Mouse (Mus musculus) megakaryocyte, embryonic 14.5 days (primary cell): Measurements from ENCODE around the gene Tfap2a.

ENCODE experiments used
- FLI1 ChIP-seq: IDR thresholded peaks from 2 replicates; pipeline ENCODE4 v1.6.1; 2012; ENCODE audit warnings: low read length, inconsistent platforms, mixed read lengths
- GATA1 ChIP-seq: IDR thresholded peaks from 3 replicates; pipeline ENCODE4 v1.6.1; 2012; ENCODE audit warnings: mixed read lengths, low read length, inconsistent platforms, borderline replicate concordance

DNA sequence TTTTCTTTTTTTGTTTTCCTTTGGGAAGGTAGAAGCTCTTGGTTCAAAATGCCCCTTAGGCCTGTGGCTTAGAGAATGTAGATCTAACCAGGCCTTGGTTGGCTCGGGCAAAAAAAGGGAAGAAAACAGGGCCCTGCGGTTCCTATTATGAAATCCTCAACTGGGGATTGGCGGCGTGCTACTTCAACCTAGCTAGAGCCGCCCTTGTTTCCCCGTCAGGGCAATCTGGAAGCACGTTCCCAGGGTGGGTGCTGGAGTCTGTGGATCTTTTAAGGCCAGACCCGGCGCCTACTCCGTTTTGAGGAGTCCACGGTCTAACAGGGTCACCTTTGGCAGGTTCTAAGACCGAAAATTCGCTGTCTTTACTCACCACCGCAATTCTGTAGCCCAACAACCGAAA is 1.1 kb downstream of the Tfap2a start:
- no peak for TF ChIP-seq GATA1
- TF ChIP-seq FLI1: no peak
